Mouse (Mus musculus) neural tube, embryonic 15.5 days (tissue): Measurements from ENCODE around the gene Plekhd1. TPM values are rescaled to one million over a fixed set of nuclear protein-coding genes. Genes with fewer than 3 reads are reported as not detected.

Experiments used
- ATAC-seq: fragments of 200-750 bp; cut with Nextera tagmentation; 2 replicates; pipeline ENCODE4 v1.8.0; 2017; ENCODE audit warnings: mild to moderate bottlenecking, moderate TSS enrichment, moderate library complexity; ENCODE audit not compliant: low FRiP score
- H3K27ac ChIP-seq: fragments of 300-500 bp; sonication (generic); replicated peaks from 2 replicates; pipeline ENCODE4 v1.5.1; 2015; ENCODE audit warnings: mild to moderate bottlenecking, inconsistent platforms
- H3K27me3 ChIP-seq: fragments of 300-500 bp; sonication (generic); replicated peaks from 2 replicates; pipeline ENCODE4 v1.6.1; 2015; ENCODE audit warnings: inconsistent platforms
- H3K36me3 ChIP-seq: fragments of 300-500 bp; sonication (generic); 2 replicates; pipeline ENCODE4 v1.6.1; 2015; ENCODE audit warnings: inconsistent platforms
- H3K4me1 ChIP-seq: fragments of 300-500 bp; sonication (generic); 2 replicates; pipeline ENCODE4 v1.6.1; 2015; ENCODE audit warnings: inconsistent platforms
- H3K4me2 ChIP-seq: fragments of 300-500 bp; sonication (generic); 2 replicates; pipeline ENCODE4 v1.6.1; 2015; ENCODE audit warnings: inconsistent platforms, mild to moderate bottlenecking, moderate library complexity
- H3K4me3 ChIP-seq: fragments of 300-500 bp; sonication (generic); replicated peaks from 2 replicates; pipeline ENCODE4 v1.5.1; 2015; ENCODE audit warnings: mild to moderate bottlenecking, inconsistent platforms
- H3K9ac ChIP-seq: fragments of 300-500 bp; sonication (generic); replicated peaks from 2 replicates; pipeline ENCODE4 v1.6.1; 2015; ENCODE audit warnings: mild to moderate bottlenecking, inconsistent platforms
- H3K9me3 ChIP-seq: fragments of 300-500 bp; sonication (generic); replicated peaks from 2 replicates; pipeline ENCODE4 v1.6.1; 2016; ENCODE audit warnings: inconsistent platforms
- WGBS: fragments of 180-500 bp; shearing (Covaris S2); methylation state at CpG from one replicate; pipeline ENCODE4 v1.1.7; 2015; ENCODE audit warnings: mixed read lengths; 5-methylcytosine and 5-hydroxymethylcytosine counted together
- polyA plus RNA-seq: library from polyadenylated mRNA; unstranded; fragments of >200 nt; fragmentation: Nextera tagmentation; extraction: Ambion mirVana; gene quantifications from 2 replicates; pipeline ENCODE4 v1.2.1, GENCODE M21; 2015

Plekhd1 gene
- polyA plus RNA-seq, 1 experiment from 2014 or later = 10.5 TPM

DNA sequence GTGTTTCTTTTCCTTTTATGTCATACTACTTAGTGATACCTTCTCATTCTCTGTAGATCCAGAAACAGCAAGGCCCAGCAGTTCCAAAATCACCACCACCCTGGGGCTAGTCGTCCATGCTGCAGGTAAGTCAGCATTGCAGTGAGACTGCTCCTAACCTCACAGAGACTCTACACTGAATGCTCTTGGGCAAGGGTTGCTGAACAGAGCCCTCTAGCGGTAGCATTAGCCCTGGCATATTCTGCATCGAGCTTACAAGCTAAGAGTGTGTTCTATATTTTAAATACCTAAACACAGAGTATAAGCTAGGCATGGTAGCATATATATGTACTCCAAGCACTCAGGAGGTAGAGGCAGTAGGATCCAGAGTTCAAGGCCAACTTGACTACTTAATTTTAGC lies 19.2 kb upstream of the Plekhd1 start:
- Histone ChIP-seq H3K27ac (no peak overlapping the region), H3K36me3 (peaks cover 49% of the 10 kb centered on the region), H3K9ac (no peak overlapping the region), H3K9me3 (no peaks in the 10 kb centered on the region), H3K4me2 (no peak overlapping the region), H3K4me1 (no peaks in the 10 kb centered on the region), H3K4me3 (no peak overlapping the region), H3K27me3 (no peaks in the 10 kb centered on the region)
- no peak for ATAC-seq
- WGBS = 9% methylated on average over 3 of the region's 3 CpGs

DNA sequence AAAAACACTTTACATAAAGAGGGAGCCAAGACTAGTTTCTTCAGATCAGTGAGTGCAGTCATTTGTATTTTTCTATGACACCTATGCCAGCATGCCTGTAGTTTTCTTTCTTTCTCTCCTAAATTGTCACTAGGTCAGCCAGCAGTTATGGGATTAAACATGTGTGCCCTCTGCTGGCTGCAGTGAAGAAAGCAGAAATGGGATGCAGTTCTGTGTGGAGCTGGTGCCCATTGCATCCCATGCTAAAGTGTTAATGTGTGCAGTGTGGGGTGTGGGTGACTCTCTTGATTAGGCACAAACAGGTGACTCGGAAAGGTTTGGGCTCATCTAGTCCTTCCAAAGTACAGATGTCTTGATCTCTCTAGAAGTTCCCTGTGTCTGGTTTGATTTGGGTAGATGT lies 11.1 kb upstream of the Plekhd1 start:
- no peak overlapping the region for H3K4me3 ChIP-seq
- H3K9me3 ChIP-seq = no peaks in the 10 kb centered on the region
- H3K4me1 ChIP-seq = no peaks in the 10 kb centered on the region
- 83% methylated on average over 1 of the region's 1 CpGs for WGBS
- ATAC-seq = no peak
- H3K27me3 ChIP-seq = no peaks in the 10 kb centered on the region
- peaks cover 28% of the 10 kb centered on the region for H3K36me3 ChIP-seq
- H3K27ac ChIP-seq = no peak overlapping the region
- H3K4me2 ChIP-seq = no peak overlapping the region
- H3K9ac ChIP-seq = no peak overlapping the region

DNA sequence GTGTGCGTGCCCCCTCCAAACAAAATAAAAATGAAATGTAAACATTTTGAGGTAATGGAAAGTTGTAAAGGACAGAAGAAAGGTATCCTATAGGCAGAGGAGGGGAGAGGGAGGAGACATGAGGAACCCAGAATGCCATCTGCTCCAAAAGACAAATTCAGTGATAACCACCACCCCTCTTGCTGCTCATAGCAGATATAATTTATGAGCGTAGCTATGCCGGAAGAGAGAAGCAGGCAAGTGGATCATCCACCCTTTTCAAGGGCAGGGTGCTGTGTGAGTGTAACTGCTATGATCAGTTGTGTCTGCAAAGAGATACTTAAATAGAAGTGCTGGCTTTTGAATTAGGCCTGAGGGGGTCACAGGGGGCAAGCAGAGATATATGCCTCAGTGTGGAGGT lies 8.8 kb upstream of the Plekhd1 start:
- H3K4me3 ChIP-seq = no peak overlapping the region
- H3K27ac ChIP-seq = no peak overlapping the region
- H3K4me2 ChIP-seq = no peak overlapping the region
- WGBS = 89% methylated on average over 3 of the region's 3 CpGs
- no peaks in the 10 kb centered on the region for H3K9me3 ChIP-seq
- peaks cover 13% of the 10 kb centered on the region for H3K36me3 ChIP-seq
- H3K27me3 ChIP-seq = no peaks in the 10 kb centered on the region
- no peak overlapping the region for H3K9ac ChIP-seq
- no peak for ATAC-seq
- no peaks in the 10 kb centered on the region for H3K4me1 ChIP-seq

DNA sequence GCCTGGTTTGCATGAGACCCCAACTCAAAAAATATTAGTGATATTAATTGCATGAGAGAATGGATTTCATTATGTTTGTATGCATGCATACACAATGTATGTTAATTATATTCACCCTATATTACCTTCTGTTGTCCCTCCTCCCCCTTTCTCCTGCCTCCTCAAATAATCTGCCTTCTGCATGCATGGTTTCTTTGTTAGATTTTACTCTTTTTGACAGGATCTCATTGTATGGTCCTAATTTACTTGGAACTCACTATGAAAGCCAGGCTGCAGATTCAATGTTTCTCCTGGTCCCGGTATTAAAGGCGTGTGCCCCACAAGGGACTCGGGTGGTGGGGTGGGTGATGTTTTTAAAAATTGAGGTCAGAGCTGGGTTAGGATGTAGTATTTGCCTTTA lies 8.1 kb upstream of the Plekhd1 start:
- 77% methylated on average over 3 of the region's 3 CpGs for WGBS
- Histone ChIP-seq H3K9ac (no peak overlapping the region), H3K4me2 (no peak overlapping the region), H3K27me3 (no peaks in the 10 kb centered on the region), H3K4me1 (no peaks in the 10 kb centered on the region), H3K36me3 (peaks cover 9% of the 10 kb centered on the region), H3K27ac (no peak overlapping the region), H3K4me3 (no peak overlapping the region), H3K9me3 (no peaks in the 10 kb centered on the region)
- no peak for ATAC-seq

DNA sequence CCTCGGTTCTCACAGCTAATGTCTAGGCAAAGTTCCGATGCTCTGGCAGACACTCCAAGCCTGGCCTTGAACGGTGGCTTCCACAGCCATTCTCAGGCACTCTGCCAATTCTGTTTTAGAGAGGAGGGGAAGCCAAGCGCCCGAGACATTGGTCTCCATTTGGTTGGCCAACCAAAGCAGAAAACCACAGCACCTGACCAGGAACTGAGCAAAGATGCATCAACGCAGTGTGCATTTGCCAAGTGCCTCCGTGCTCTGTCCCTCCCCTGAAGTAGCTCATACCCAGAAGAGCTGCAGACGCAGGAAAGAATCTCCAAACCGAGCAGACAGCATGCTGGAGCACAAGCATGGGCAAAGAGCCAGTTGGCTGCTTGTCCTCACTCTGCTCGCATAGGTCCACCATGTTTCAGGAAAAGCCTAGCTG lies 4.6 kb upstream of the Plekhd1 start:
- Histone ChIP-seq H3K4me3 (no peak overlapping the region), H3K9ac (no peak overlapping the region), H3K9me3 (no peaks in the 10 kb centered on the region), H3K4me2 (0 out of 2 replicates have a peak overlapping the region, but pooled peaks have one; percentile 1), H3K27ac (no peak overlapping the region), H3K36me3 (no peaks in the 10 kb centered on the region), H3K4me1 (peaks cover 12% of the 10 kb centered on the region), H3K27me3 (peaks cover 27% of the 10 kb centered on the region)
- 64% methylated on average over 10 of the region's 10 CpGs for WGBS
- ATAC-seq = no peak

DNA sequence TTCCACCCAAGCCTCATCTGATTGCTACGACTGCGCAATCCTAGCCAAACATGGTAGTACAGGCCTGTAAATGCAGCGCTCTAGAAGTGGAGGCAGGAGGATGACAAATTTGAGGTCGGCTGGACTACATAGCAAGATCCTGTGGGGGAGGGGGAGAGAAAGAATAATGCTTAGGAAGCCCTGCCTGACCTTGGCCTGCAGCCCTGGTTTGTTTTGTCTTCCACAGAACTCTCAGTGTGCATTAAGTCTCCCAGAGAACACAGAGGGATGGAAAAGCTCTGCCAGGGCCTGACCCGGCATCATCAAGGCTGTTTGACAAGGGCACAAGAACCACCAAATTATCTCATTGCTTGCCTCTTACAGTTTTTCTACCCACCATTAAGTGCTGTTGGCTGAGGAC lies 2.7 kb upstream of the Plekhd1 start:
- 66% methylated on average over 5 of the region's 5 CpGs for WGBS
- Histone ChIP-seq H3K36me3 (no peaks in the 10 kb centered on the region), H3K4me3 (no peak overlapping the region), H3K9ac (no peak overlapping the region), H3K4me1 (peaks cover 20% of the 10 kb centered on the region), H3K27ac (no peak overlapping the region), H3K9me3 (no peaks in the 10 kb centered on the region), H3K4me2 (no peak overlapping the region), H3K27me3 (peaks cover 45% of the 10 kb centered on the region)
- ATAC-seq = no peak

DNA sequence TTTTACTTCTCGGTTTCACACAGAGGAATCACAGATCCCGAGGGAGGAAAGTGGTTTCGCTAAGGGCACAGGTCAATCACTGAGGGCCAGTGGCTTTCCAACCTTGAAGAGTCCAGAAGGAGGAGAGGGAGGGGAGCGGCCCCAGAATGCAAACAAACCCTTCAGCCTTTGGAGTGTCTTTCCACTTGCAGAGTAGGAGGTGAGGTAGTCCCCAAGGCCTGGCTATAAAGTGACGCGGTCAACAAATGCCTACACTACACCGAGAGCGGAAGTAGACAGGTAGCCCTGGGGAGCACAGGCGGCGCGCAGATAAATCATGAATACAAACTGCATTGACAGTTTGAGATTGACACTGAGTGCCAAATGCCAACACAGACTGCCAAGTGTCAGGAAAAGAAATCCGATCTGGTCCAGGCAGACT lies 710 bp upstream of the Plekhd1 start:
- peaks cover 52% of the 10 kb centered on the region for H3K27me3 ChIP-seq
- H3K4me2 ChIP-seq = peak overlapping the region; percentile 66
- no peaks in the 10 kb centered on the region for H3K36me3 ChIP-seq
- ATAC-seq = no peak; the same call in 1 of the 2 replicates
- H3K27ac ChIP-seq = no peak overlapping the region
- H3K9me3 ChIP-seq = no peaks in the 10 kb centered on the region
- peak overlapping the region; percentile 46 for H3K4me3 ChIP-seq
- WGBS = 17% methylated on average over 12 of the region's 12 CpGs
- no peak overlapping the region for H3K9ac ChIP-seq
- peaks cover 20% of the 10 kb centered on the region for H3K4me1 ChIP-seq

DNA sequence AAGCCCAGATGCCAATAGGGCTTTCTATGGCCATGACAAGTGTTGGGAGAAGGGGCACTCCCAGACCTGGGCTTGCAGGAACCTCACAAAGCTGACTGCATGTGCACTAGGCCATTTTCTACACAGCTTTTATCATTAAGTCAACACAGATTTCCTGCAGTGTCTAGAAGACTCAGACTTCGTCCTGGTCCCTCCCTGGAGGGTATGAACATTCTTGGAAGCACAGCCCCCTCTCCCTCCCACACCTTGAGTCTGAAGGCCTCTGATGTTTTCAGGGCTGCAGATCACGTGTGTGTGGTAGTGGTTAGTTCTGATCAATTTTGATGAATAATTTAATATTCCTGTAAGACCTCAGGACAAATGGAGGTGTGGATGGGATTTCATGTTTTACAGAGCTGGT lies 1.3 kb downstream of the Plekhd1 start:
- Histone ChIP-seq H3K27me3 (peaks cover 52% of the 10 kb centered on the region), H3K9me3 (no peaks in the 10 kb centered on the region), H3K4me2 (peak overlapping the region; percentile 66), H3K4me3 (peak overlapping the region; percentile 46), H3K4me1 (peaks cover 20% of the 10 kb centered on the region), H3K9ac (no peak overlapping the region), H3K36me3 (no peaks in the 10 kb centered on the region), H3K27ac (no peak overlapping the region)
- WGBS = 38% methylated on average over 2 of the region's 2 CpGs
- no peak for ATAC-seq

DNA sequence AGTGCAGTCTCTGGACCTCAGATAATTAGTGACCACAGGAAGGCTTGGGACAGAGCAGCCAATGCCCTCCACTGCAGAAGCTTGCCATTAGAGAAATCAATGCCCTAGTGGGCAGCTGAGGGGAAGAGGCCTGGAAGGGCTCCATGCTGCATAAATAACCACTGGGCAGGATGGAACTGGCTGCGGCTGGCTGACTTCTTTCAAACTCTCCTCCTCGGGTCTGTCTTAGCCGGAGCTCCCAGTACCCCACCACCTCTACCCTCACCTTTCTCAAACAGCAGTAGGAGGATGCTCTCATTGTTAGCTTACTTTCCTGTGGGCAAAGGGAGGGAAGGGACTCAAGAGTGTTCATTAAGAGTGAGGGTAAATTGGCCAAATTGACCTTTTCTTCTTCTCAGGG lies 2.6 kb downstream of the Plekhd1 start:
- peaks cover 20% of the 10 kb centered on the region for H3K4me1 ChIP-seq
- no peak overlapping the region for H3K27ac ChIP-seq
- H3K4me2 ChIP-seq = peak overlapping the region; percentile 29
- no peaks in the 10 kb centered on the region for H3K9me3 ChIP-seq
- H3K36me3 ChIP-seq = no peaks in the 10 kb centered on the region
- 69% methylated on average over 3 of the region's 3 CpGs for WGBS
- no peak overlapping the region for H3K9ac ChIP-seq
- ATAC-seq = no peak
- H3K27me3 ChIP-seq = peaks cover 52% of the 10 kb centered on the region
- no peak overlapping the region for H3K4me3 ChIP-seq

DNA sequence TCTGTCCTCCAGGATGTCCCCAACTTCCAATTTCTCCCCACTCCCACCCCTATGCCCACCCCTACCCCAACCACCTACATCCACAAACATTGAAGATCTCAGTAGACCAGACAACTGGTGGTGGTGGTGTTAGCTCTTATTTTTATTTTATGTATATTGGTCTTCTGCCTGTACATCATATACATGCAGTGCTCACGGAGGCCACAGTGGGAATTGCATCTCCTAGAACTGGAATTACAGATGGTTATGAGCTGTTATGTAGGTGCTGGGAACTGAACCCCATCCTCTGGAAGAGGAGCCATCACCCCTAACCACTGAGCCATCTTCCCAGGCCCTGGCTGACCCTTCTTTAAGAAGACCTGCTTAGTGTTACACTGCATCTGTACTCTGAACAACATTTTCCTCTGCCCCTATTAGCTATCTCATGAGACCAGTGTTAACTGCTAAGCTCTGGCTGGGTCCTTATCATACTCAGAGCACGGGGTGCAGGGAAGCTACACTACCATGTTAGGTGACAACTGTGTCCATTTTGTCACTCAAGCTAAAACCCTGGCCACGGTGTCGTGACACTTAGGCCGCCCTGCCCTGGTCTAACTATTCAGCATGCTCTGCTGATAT lies 6.2 kb downstream of the Plekhd1 start:
- Histone ChIP-seq H3K4me2 (no peak overlapping the region), H3K27ac (no peak overlapping the region), H3K27me3 (peaks cover 16% of the 10 kb centered on the region), H3K4me1 (no peaks in the 10 kb centered on the region; the same call in 1 of the 2 replicates), H3K9me3 (no peaks in the 10 kb centered on the region), H3K36me3 (no peaks in the 10 kb centered on the region), H3K9ac (no peak overlapping the region), H3K4me3 (no peak overlapping the region)
- 93% methylated on average over 5 of the region's 5 CpGs for WGBS
- no peak for ATAC-seq

DNA sequence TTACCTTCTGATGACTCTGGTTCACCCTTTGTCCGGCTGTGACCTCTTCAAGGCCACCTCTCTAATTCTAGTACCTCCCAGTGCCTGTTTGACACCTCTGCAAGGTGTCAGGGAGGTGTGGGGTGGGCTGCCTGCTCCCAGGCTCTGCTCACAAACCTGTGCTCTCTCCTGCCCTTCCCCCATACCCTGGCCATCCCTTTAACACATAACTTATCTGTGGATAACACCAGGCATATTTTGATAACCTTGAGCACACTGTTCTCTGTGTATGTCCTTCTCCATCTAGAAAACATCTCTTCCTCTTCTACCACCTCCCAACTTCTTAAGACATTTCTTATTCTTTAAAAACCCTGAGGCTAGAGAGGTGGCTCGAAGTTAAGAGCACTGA lies 6.7 kb downstream of the Plekhd1 start:
- H3K27me3 ChIP-seq = peaks cover 11% of the 10 kb centered on the region
- H3K4me3 ChIP-seq = no peak overlapping the region
- no peak overlapping the region for H3K27ac ChIP-seq
- H3K9ac ChIP-seq = no peak overlapping the region
- no peaks in the 10 kb centered on the region for H3K36me3 ChIP-seq
- H3K4me1 ChIP-seq = no peaks in the 10 kb centered on the region; the same call in 1 of the 2 replicates
- WGBS = 75% methylated on average over 2 of the region's 2 CpGs
- H3K4me2 ChIP-seq = no peak overlapping the region
- no peaks in the 10 kb centered on the region for H3K9me3 ChIP-seq
- no peak for ATAC-seq

DNA sequence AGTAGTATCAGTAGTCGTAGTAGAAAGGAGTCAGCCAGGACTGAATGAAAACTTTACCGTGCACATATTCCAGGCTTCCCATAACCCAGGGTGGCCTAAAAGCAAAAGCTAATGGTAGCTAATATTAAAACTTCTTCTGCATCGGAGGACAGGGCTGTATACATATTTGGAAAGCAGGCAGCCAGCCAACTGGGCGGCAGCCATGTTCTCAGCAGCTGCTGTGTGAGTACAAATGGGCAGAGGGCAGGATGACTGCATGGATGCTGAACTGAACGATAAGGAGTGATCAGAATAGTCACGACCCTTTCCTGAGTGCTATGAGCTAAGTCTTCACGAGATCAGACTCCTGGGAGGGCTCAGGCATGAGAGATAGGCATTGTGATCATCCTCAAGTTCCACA lies 8.9 kb downstream of the Plekhd1 start:
- 82% methylated on average over 7 of the region's 7 CpGs for WGBS
- no peak overlapping the region for H3K4me2 ChIP-seq
- H3K9me3 ChIP-seq = no peaks in the 10 kb centered on the region
- no peak overlapping the region for H3K4me3 ChIP-seq
- no peaks in the 10 kb centered on the region for H3K36me3 ChIP-seq
- H3K4me1 ChIP-seq = peaks cover 2% of the 10 kb centered on the region
- no peaks in the 10 kb centered on the region for H3K27me3 ChIP-seq
- H3K9ac ChIP-seq = no peak overlapping the region
- no peak for ATAC-seq
- no peak overlapping the region for H3K27ac ChIP-seq
